Mouse (Mus musculus) sigmoid colon, adult 10 weeks (tissue): ENCODE results near the gene Pdcd4. TPM values are rescaled to one million over a fixed set of nuclear protein-coding genes. Genes with fewer than 3 reads are reported as not detected.

ENCODE experiments used
- polyA plus RNA-seq: library from polyadenylated mRNA; stranded (reverse); fragments of 350-450 nt; fragmentation: Illumina TruSeq; extraction: RNeasy Lipid Tissue Mini Kit (QIAGEN cat#74804); gene quantifications from one replicate; pipeline ENCODE4 v1.2.3, GENCODE M21; 2014; ENCODE audit warnings: low read depth, low replicate concordance

The Pdcd4 gene
- polyA plus RNA-seq: 373 TPM

GRCm38 (mm10) chr19:53892061-53892460 is at the start of gene Pdcd4:
Gene Pdcd4, plus strand, starts transcription at chr19:53892231.

GRCm38 (mm10) chr19:53943802-53944785 is 52.1 kb downstream of the Pdcd4 start, which contains the start of the genes Shoc2 and Bbip1:
Gene Shoc2, plus strand, starts transcription at chr19:53944306.
Gene Bbip1, minus strand, starts transcription at chr19:53944627.

Other genes starting within 250 kb of the Pdcd4 start
- 1.5 TPM for gene Rbm20, start 214.9 kb upstream of the Pdcd4 start, polyA plus RNA-seq
- gene Shoc2, start 52.1 kb downstream of the Pdcd4 start, polyA plus RNA-seq: 172 TPM
- gene Bbip1, start 52.4 kb downstream of the Pdcd4 start, polyA plus RNA-seq: 100 TPM
- gene Adra2a, start 151.9 kb downstream of the Pdcd4 start, polyA plus RNA-seq: 5.4 TPM